Mouse (Mus musculus) olfactory bulb, adult 2 months (tissue): ENCODE data around the gene Fance.

Experiments
- CTCF ChIP-seq: fragments of 200-500 bp; IDR thresholded peaks from 2 replicates; pipeline ENCODE4 v1.5.1; 2012; ENCODE audit warnings: low read depth, mild to moderate bottlenecking, low read length, moderate library complexity; ENCODE audit not compliant: insufficient read depth
- POLR2A ChIP-seq: fragments of 200-500 bp; IDR thresholded peaks from 2 replicates; pipeline ENCODE4 v1.6.1; 2012; ENCODE audit warnings: mild to moderate bottlenecking, low read depth, low read length, moderate library complexity; ENCODE audit not compliant: insufficient read depth

DNA sequence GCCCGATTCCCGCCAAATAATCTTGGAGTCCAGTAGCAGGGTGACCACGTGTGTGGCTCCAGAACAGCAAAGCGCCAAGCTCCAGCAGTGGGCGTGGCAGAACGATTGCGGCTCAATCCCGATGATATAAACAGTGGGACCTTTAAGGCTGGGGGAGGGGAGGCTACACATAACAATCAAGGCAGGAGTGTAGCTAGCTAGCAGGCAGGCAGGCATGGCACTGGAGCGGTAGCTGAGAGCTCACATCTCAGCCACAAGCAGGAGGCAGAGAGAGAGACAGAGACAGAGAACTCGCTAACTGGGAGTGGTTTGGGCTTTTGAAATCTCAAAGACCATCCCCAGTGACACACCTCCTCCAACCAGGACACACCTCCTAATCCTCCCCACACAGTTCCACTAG is 8.1 kb upstream of the Fance start:
- TF ChIP-seq CTCF (no peak), POLR2A (no peak)
